Mouse (Mus musculus) CD4-positive, CD25-positive, alpha-beta regulatory T cell, adult 4 months (primary cell): ENCODE measurements around the gene Itga6. TPM values are rescaled to one million over a fixed set of nuclear protein-coding genes. Genes with fewer than 3 reads are reported as not detected.
"Not testable (repeated sequence)": the region's sequence is repeated elsewhere in the genome, so short reads cannot be mapped to it uniquely, and the experiment has no call there.

Experiments used
- ATAC-seq: one replicate; pipeline ENCODE4 v1.8.0; 2017
- polyA plus RNA-seq, 2 experiments: library from polyadenylated mRNA; unstranded; fragments of 100-300 nt; shearing (Covaris generic); gene quantifications; one replicate each; pipeline ENCODE4 v1.2.1; 2017

Gene Itga6
- polyA plus RNA-seq: 10 to 100 TPM; 49.6 to 77.1 TPM

DNA sequence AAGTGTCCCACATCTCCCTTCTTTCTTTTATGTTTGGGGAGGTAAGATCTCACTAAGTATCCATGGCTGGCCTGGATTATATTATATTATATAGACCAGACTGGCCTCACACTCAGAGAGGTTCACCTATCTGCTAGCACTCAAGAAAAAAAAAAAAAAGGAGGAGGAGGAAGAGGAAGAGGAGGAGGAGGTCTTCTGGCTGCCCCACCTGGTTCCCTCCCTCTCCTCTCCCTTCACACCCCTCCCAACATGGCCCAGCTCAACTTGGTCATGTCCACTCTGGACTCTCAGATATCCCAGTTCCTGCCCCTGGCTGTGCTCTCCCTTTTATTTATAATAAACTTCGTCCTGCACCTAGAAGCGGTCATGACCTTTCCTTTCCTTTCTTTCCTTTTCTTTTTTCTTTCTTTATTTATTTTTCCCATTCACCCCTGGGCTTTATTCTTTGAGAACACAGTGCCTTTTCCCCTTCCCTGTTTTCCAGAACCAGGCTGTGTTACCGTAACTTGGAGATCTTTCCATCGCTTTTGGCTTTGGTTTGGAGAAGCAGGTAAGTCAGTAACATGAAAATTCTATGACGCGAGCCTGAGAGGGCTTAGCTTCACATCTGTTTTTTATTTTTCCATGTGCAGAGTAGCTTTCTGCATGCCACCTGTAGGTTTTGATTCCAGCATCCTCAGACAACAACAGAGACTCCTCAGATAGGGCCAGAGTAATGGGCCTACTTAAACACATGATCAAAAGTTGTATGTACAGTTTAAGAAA, at the start of gene Itga6:
Itga6 (plus strand) TSS at position 7 of the 765 bp plus-strand sequence.
- ATAC-seq: no peak

DNA sequence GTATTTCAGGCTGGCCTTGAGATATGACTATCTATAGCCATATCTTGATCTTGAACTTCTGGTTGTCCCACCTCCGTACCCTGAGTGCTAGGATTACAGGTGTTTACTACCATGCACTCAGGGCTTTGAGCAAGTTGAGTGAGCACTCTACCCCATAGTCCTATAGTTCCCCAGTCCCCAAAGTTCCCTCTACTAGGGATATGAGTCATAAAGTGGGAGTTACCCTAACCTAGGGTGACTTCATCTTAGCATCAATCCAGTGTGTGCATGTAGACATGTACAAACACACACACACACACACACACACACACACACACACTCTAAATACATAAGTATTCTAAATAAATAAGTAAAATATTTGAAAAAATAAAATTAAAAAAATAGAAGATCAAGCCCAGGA, 48.6 kb upstream of the Itga6 start:
- ATAC-seq: no peak

DNA sequence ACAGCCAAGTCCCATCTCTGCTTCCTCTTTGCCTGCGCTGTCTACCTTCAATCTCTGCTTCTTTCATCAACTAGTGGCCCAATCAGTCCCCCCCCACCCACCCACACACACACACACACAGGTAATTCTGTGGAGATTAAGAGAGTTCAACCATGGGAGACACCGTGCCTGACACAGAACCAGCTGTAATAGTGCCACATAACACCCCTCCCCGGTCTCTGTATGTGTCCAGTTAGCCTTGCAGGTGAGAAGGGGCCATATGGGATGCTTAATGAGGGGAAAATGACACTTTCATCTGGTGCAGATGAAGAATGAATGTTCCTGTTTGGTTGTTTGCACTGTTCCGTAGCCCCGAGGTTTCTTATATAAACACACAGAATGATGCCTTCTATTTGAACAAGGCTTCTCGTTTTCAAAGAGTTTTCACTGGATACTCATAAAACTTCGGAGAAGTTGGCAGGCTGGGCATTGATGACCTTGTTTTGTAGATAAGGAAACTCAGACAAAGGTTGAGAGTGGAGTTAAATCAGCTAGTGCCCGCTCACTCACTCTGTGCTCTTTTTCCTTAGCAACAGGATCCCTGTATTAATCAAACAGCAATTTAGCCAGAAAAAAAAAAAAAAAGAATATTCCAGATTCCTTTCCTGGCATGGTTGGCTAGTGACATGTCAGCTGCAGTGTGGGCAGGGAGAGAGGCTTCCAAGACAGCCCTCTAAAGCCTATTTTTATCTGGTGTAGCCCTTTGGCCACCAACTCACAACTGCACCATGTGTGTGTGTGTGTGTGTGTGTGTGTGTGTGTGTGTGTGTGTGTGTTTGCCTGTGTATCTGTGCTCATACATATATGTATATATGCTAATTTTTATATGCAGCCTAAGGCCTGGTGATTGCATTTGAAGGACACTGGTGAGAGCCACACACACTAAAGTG, 47.7 kb upstream of the Itga6 start:
- no peak for ATAC-seq

DNA sequence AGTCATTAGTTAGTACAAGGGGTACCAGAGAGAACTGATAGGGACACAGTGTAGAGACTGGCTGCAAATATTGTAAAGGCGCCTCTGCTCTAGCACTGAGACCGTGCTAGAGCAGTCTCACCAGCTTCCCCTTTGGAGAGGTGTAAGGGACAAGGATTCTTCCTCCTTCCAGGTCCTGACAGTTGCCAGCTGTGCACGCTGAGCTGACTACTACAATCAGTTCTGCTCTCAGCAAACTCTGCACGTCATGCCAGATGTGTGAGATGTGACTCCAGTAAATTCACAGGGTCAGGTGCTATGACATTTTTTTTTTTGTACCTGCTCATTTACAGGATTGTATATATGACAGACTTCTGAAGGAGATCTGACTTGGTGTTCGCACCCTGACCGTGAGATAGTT, 47.0 kb upstream of the Itga6 start:
- no peak for ATAC-seq

DNA sequence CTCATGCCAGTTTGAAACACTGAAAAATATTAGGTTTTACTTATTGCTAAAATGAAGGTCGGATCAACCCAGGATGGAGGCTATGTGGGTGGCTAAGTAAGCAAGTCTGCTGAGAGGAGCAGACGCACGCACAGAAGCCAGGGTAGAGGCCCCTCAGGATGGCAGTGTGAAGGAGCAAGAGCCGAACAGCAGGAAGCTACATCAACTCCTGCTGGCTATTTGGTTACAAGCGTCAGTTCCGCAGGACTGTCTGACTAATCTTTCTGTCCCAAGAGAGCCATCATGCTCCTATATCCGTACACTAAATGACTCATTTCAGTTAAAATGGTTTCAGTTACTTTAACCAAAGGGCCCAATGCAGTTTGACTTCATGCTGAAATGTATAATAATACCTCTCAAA, 46.5 kb upstream of the Itga6 start:
- no peak for ATAC-seq

DNA sequence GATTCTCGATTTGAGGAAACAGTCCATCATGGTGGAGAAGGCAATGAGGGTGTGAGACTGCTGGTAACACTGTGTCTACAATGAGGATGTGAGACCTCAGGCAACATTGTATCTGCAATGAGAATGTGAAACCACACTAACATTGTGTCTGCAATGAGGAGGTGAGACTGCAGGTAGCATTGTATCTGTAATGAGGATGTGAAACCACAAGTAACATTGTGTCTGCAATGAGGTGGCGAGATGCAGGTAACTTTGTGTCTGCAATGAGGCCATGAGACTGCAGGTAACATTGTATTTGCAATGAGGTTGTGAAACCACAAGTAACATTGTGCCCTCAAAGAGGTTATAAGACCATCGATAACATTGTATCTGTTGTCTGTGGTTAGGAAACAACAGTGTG, 44.1 kb upstream of the Itga6 start:
- ATAC-seq: no peak

DNA sequence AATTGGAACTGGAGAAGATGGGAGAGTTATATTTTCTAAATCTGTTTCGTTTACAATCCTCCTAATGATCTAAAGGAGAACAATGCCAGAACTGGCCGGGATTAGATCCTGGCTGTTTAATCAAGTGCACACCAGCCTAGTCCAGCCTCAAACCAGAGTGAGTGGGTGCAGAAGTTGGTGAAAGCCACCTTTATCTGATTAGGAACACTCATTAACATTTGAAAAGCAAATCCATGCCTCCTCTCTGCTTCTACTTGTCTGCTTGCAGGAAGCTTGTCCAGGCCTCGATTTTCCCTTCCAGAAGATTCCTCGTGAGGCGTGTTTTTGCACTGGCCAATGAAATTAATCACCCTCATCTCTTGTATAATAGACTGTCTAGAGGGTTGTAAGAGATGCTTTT, 41.1 kb upstream of the Itga6 start:
- no peak for ATAC-seq

DNA sequence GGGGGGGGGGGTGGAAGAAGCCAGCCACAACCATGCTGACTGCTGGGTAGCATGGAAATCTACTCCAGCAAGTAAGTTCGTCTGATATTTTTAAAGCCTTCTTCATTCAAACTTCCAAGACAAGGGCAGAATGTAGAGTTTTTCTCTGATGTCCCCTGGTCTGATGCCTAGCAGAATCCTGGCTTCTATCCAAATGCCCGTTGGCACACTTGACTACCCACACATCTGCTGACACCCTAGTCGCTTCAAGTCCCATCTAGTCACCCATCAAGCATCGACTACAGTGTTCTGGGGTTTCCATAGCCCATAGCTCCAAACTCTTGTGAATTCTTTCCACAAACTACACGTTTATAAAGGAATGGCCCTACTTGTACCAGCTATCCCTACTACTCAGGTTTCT, 36.5 kb upstream of the Itga6 start:
- ATAC-seq: no peak

DNA sequence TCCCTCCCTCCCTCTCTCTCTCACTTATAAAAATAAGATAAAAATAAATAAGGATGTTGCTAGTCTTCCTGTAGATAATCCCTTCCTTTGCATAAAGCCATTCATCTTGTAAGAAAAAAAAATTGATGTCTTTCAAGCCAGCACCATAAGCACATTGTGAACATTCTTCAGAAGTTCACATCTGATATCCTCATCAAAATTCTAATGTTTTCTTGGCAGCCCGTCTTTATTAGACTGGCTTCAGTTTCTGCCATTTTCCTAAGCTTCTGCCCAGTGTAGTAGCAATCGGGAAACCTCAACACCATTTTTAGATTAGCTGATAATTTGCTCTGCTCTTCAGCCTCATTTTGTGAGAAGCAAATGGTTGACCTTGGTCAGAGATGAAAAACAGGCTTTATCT, 33.8 kb upstream of the Itga6 start:
- ATAC-seq: no peak

DNA sequence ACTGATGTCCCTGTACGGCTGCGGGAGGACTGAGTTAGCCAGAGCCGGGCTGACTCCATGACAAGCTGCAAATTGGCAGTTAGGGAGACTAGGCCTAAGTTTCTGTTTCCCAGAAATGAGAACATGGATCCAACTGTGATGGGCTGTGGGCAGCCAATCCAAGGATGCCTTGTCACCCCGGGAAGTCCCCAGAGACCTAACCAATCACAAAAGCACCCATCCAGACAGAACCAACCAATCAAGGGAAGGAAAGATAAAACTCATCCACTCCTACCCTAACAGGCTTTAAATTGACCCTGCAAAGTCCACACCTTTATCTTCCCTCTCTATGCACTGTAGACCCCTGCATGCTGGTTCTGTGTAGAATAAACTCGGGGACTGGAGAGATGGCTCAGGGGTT, 31.0 kb upstream of the Itga6 start:
- no peak for ATAC-seq

DNA sequence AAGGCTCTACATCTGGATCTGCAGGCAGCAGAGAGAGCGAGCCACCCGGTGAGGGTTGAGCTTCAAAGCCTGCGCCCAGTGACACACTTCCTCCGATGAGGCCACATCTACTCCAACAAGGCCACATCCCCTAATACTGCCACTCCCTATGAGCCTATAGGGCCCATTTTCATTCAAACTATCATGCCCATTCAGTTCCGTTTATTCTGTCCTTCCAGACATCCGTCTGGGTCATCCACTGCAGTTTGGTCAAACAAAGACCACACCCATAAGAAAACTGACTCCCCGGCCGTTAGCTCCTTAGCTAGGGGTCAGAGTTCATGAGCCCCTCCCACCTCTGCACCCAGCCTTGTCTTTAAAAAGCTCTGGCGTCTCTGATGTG, 26.4 kb upstream of the Itga6 start:
- no peak for ATAC-seq

DNA sequence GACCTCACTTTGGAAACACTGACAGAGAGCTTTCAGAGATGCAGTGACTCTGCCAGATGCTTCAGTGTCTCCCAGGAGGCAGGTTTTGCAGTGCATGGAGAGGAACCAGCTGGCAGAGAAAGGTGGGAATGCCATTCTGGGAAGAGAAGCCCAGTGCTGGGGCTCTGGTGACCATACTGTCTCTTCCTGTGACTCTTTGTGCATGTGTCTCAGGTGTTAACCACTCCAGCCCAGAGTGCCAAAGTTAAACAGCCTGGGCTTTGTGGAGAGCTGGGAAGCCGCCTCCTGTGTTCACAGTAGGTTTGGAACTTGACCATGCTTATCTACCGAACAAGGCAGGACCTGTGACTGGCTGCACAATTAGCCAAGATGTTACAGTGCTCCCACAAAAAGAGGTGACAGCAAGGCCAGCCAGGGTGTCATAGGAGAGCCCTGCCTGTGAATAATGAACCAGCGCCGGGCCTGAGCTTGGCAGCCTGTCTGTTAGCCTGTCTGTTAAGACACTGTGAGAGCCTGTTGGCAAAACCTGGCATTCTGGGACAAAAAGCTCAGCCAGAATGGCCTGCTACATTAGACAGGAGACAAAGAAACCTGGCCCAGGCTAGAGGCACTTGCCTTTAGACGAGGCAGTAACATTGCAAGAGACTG, 25.9 kb upstream of the Itga6 start:
- ATAC-seq: no peak

DNA sequence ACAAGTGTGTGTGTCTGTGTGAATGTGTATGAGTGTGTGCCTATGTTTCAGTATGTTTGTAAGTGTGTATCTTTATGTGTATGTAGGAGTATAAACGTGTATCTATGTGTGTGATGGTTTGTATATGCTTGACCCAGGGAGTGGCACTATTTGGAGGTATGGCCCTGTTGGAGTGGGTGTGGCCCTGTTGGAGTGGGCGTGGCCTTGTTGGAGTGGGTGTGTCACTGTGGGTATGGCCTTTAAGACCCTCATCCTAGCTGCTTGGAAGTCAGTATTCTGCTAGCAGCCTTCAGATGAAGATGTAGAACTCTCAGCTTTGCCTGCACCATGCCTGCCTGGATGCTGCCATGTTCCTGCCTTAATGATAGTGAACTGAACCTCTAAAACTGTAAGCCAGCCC, 24.9 kb upstream of the Itga6 start:
- ATAC-seq: not testable (repeated sequence)

DNA sequence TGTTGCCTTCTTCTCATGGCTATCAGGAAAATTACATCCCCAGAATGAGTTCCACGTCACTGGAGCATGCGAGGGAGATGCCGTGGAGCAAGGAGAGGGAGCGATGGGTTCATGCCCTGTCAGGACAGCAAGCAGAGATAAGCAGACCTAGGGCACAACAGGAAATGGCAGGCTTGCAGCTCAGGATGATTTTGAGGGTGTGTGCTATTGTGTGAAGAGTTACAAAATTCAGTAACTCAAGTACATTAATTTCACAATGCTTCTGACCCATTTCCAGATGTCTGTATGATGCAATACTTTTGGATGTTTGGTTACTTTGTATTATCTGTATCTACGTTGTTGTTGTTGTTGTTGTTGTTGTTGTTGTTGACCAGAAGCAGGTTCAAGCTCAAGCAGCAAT, 22.5 kb upstream of the Itga6 start:
- ATAC-seq: no peak

DNA sequence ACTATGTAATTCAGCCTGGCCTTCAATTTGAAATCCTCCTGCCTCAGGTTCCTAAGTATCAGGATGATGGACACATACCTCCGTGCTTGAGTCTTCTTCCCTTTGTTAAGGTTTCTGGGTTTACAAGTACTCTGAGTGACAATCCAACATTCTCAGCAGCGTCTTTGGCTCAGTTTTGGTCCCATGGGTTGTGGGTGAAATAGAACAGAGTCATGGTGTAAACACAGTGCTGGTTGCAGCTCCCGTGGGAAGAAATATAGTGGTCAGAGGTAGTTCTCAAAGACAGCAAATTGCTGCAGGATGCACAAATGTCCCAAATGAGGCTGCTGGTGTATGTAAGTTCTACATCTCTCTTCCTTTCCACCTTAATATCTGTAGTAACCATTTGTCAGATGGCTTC, 21.8 kb upstream of the Itga6 start:
- ATAC-seq: no peak

DNA sequence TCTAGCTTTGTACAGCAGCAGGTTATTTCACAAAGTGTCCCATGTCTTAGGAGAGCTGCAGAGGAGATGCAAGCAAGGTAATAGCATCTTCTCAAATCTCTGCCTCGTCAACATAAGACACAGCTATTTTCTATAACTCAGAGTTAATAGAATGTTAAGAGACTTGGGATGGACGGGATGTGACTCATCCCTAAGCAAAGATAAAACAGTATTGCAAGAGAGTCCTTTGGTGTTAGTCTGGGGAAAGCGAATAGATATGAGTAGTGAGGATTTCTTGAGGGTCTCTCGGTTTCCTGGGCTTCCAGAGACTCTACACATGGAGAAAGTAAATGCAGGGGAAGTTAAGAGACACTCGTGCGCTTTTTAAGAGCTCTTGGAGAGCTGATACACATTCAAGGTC, 21.4 kb upstream of the Itga6 start:
- ATAC-seq: no peak

DNA sequence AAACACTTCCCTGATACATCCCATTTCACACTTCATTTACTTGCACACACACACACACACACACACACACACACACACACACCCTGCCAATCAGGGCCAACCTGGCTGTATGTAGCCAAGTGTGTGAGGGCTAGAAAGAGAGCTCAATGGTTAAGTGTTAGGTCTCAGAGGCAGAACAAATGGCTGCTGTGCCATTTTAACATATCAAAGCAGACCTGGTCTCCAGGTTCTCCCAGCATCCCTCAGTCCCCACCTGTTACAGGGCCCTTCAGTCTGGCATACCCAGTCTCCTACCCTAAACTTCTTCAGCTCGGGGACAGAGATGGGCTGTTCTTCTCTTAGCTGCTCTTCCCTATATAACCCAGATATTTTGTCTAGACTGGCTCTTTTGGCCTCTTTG, 20.0 kb upstream of the Itga6 start:
- ATAC-seq: no peak

DNA sequence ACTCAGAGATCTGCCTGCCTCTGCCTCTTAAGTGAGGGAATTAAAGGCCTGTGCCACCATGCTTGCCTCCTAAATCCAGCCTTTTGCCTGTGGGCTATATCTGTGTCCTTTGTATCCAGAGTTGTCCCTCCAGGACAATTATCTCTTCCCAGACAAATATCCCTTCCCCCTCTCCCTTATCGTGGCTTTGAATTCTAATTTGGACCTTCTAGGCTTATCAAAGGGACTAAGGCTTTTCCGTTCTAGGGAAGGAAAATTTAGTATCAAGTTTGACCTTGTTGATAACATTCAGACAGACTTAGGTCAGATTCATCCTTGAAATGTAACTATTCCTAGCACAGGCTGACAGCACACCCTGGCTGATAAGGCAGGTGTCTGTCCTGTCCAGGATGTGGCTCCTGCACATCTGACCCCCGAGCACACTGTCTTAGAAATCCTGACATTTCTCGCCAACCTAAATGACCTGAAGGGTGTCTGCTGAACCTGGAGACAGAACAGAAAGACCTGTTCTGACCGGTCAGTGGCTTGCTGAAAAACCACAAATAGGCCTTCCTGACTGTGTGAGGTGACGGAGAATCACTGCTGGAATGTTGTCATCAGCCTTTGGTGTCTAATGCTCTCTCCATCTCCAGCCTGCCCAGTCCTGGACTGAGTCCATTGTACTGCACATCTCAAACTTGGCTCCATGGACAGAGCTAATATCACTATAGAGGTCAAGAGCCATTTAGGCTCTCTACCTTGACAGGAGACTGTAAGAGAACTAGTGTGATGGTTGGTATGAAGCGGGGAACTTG, 18.3 kb upstream of the Itga6 start:
- no peak for ATAC-seq

DNA sequence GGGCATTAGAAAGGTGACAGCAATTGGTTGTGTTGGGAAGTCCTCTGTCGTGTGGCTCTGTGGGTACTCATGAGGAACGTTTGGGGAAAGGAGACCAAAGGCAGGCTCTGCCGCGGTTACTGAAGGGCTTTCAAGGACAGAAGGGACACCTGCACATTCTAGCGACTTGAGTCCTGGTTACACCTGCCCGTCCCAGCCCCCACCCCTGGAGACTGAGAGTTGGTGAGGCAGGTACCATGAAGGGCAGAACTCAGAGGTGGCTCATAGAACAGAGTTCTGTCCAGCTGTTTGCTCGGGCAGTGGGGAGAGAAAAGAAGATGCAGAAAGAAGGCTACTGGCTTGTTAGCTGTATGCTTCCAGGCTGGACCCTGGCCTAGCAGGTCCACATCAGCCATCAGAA, 17.1 kb upstream of the Itga6 start:
- ATAC-seq: no peak

DNA sequence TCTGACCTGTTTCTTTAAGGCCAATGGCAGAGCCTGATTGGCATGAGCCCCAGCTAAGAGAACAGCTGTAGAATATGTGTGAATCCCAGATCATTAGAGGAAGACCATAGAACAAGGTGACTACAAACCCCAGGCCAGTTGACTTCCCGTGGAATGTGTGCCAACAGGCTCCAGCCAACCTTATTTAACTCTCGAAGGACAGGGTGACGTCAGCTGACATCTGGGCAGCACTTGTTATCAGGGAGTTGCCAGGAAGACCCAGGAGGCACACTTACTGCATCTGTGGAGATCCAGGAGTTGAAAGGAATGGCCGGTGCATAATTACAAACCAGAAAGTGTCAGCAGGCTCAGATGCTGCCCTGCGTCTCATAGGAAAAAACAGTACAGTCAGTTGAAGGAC, 16.6 kb upstream of the Itga6 start:
- ATAC-seq: no peak

DNA sequence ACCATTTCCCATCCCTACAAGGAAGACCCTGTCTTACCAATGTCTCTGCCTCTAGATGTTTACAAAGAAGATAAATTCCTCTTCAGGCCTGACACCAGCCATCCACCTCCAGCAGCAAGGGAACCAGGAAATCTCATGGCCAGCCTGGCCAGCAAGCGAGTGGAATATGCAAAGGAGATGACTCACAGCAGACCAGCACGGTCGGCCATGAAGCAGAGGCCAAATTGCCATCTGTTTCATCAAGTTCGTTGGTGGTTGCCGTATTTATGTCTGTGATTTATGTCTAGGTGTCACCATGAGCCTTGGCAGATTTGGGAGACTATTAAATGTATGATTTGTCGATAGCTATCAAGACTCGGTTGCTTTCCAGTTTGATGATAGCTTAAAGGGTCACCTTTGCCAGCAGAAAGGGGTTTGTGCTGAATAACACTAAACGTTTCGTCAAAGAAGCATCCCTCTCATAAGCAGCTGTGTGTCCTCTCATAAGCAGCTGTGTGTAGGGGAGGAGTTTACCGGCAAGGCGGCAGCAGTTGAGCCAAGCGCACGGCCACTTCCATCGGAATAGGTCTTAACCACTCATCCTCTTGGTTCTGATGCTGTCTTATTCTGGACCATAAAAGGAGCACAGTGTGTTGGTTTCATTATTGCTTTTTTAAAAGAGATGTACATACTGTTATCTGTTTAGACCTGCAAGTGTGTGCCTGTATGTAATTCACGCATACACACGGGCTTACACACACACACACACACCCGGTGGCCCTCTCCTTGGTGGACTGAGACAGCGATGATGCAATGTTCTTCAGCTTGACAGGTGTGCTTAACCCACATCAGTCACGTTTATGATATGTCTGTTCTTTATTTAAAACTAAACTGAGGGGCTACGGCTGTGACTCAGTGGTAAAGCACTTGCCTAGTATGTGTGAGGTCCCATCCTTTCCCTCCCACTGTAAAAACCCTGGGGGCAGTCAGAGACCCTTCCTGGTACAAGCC, 14.5 kb upstream of the Itga6 start:
- ATAC-seq: no peak
